In genomic region chr11:62621079-62621478, GRCm38 (mm10) we compare ENCODE assay signal across 20 mouse cellular contexts.
"Had no signal": no experiment of that assay in that cellular context is flagged by ENCODE, and none has a peak within 500 bp of the region (broad histone marks: within the 10 kb centered on the region; RNA-seq: fewer than 3 reads in every experiment).

No protein-coding gene starts in this region.

- H3K4me3 ChIP-seq: heart, embryonic 10.5 days; heart, embryonic 12.5 days; hindbrain, embryonic 13.5 days; hindbrain, embryonic 15.5 days; limb, embryonic 13.5 days; limb, embryonic 15.5 days had no signal

- H3K27me3 ChIP-seq: heart, embryonic 12.5 days; hindbrain, embryonic 13.5 days; hindbrain, embryonic 15.5 days; limb, embryonic 13.5 days; limb, embryonic 15.5 days had no signal

- H3K27ac ChIP-seq: heart, embryonic 10.5 days; hindbrain, embryonic 13.5 days; hindbrain, embryonic 15.5 days; hindbrain, postnatal 0 days; limb, embryonic 13.5 days; limb, embryonic 15.5 days had no signal

- ATAC-seq: hindbrain, postnatal 0 days; intestine, embryonic 16.5 days had no signal

- DNase-seq: gastrocnemius, postnatal 14 days; gastrocnemius, postnatal 36 days; heart, adult 18-20 months; heart, postnatal 10 days; heart, postnatal 36 days; kidney, adult 11 months; kidney, adult 2 months; kidney, postnatal 14 days; kidney, postnatal 36 days; layer of hippocampus, adult 9-11 months; layer of hippocampus, postnatal 36 days; left cerebral cortex, postnatal 4 days had no signal
